Mouse (Mus musculus): ENCODE measurements around the gene Pcbp1.

DNA sequence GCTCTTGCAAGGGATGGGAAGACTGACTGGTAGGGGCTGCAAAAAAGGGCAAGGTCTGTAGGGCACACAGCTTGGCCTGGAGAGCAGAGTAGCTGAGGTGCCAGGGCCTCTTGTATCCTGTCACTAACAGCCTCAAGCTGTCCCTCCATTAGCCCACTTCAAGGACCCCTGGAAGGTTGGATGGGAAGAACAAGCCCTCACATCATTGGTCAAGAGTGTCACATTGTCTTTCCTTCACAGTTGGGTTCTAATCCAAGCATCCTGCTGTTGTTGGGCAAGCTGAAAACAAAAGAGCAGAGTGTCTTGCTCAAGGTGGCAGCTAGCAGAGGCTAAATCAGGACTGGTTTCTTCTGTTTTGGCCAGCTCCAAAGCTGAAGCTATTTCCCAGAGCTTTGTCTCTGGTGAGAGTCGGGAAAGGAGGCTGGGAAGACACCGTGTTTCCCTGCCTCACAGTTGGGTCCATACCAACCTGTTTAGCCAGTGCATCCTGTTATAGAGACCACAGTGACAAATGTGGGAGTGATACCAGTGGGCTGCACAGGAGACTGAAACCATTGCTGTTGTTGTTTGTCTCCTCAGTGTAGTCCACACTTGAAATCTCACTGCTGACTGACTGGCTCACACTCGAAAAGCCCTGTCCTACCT lies 42.8 kb upstream of the Pcbp1 start:
- TF ChIP-seq CTCF (conservative IDR thresholded peaks at IDR 0.05; ENCODE audit: insufficient read depth, insufficient read length, low read depth, low read length) (no peak), POLR2A (IDR thresholded peaks at IDR 0.05; ENCODE audit: low read depth, low read length) (no peak)
